11 mouse cellular contexts compared by ENCODE assay signal in the genomic region with DNA sequence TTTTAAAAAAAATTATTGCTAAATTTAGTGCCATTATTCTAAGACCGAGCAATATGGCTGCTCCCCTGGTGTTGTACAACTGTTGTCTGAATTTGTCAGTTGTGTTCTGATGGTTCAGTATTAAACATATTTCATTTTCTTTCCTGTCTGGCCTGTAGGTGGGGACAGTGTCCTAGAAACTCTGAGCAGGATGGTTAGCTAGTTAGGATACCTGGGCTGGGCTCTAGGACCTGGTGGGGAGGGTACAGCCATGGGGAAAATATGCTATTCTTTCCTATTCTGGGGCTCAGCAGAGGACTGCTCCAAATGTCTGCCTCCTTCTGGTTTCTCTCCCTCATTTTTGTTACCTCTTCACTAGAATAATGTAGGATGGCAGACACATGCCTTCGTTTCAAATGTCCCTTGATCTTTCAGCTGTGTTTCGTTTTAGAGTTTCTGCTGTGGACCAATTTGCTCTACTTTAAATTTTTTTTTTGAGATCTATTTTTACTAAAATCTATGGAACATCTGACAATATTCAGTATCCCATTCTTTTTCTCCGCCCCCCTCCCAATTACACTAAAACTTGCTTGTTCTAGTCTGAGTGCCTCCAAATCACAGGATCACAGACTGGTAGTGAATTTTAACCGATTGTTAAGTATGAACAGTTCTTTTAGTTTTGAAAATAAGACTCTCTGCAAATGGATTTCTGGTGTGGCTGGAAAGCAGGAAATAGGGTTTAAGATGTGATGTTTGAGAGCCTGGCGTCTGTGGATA.
DNase-seq lines count a peak whose midpoint lies in the region; ATAC-seq and TF ChIP-seq lines count a peak whose summit lies in the region.
"Had no signal": no experiment of that assay in that cellular context is flagged by ENCODE, and none has a peak within 500 bp of the region (broad histone marks: within the 10 kb centered on the region; RNA-seq: fewer than 3 reads in every experiment).

No protein-coding gene starts in this region.

- peak; percentile 30; the same call in 1 of the 2 replicates for TF ChIP-seq CTCF in brain, embryonic 14.5 days (IDR thresholded peaks at IDR 0.05; ENCODE audit: borderline replicate concordance, extremely low read depth, insufficient read depth, insufficient read length)

- H3K4me3 ChIP-seq in midbrain, embryonic 14.5 days (replicated peaks; ENCODE audit: low read depth, low read length), result no peak overlapping the region
- H3K4me3 ChIP-seq: lung, embryonic 15.5 days; neural tube, embryonic 12.5 days; stomach, embryonic 15.5 days had no signal

- H3K9ac ChIP-seq in midbrain, embryonic 14.5 days (replicated peaks; ENCODE audit: low read length), result no peak overlapping the region
- H3K9ac ChIP-seq: lung, embryonic 15.5 days; neural tube, embryonic 12.5 days; stomach, embryonic 15.5 days had no signal

- no peak; the same call in 1 of the 2 replicates for ATAC-seq in midbrain, embryonic 14.5 days (ENCODE audit: low FRiP score, low TSS enrichment)

- no peaks in the 10 kb centered on the region for H3K27me3 ChIP-seq in midbrain, embryonic 14.5 days (ENCODE audit: control insufficient read depth, insufficient read depth, low read length)
- H3K27me3 ChIP-seq: lung, embryonic 15.5 days; neural tube, embryonic 12.5 days; stomach, embryonic 15.5 days had no signal

- no peaks in the 10 kb centered on the region for H3K9me3 ChIP-seq in midbrain, embryonic 14.5 days (ENCODE audit: control insufficient read depth, low read length)
- H3K9me3 ChIP-seq: lung, embryonic 15.5 days; neural tube, embryonic 12.5 days; stomach, embryonic 15.5 days had no signal

- H3K36me3 ChIP-seq in midbrain, embryonic 14.5 days (ENCODE audit: control insufficient read depth, insufficient read depth, low read length), result no peaks in the 10 kb centered on the region
- H3K36me3 ChIP-seq: lung, embryonic 15.5 days; neural tube, embryonic 12.5 days; stomach, embryonic 15.5 days had no signal

- no peaks in the 10 kb centered on the region for H3K4me1 ChIP-seq in midbrain, embryonic 14.5 days (ENCODE audit: control insufficient read depth, insufficient read depth, low read length)
- H3K4me1 ChIP-seq: lung, embryonic 15.5 days; neural tube, embryonic 12.5 days; stomach, embryonic 15.5 days had no signal

- peak; percentile 3 for DNase-seq in cerebellum, postnatal 36 days
- DNase-seq in cerebellum, adult 9-10 months, result no peak
- DNase-seq in kidney, postnatal 36 days, result peak; percentile 1 to 9
- no peak for DNase-seq in kidney, postnatal 14 days
- peak; percentile 64 for DNase-seq in brain, embryonic 14.5 days (ENCODE audit: low read depth)
- DNase-seq in midbrain, embryonic 14.5 days, result peak; percentile 65
- no peak for DNase-seq in spleen, adult 12 weeks (ENCODE audit: low spot score)
- no peak for DNase-seq in thymus, adult 18-20 months

- H3K27ac ChIP-seq in midbrain, embryonic 14.5 days (replicated peaks; ENCODE audit: low read depth, low read length), result no peak overlapping the region
- H3K27ac ChIP-seq: lung, embryonic 15.5 days; neural tube, embryonic 12.5 days; stomach, embryonic 15.5 days had no signal

- H3K4me2 ChIP-seq in midbrain, embryonic 14.5 days (ENCODE audit: low read length), result no peak overlapping the region
- H3K4me2 ChIP-seq: lung, embryonic 15.5 days; neural tube, embryonic 12.5 days; stomach, embryonic 15.5 days had no signal

- TF ChIP-seq POLR2A in brain, embryonic 14.5 days (IDR thresholded peaks at IDR 0.05; ENCODE audit: borderline replicate concordance, extremely low read depth, insufficient read depth, insufficient read length, poor library complexity, severe bottlenecking), result no peak

- 86% methylated on average over 6 of the region's 6 CpGs for WGBS in midbrain, embryonic 14.5 days

Comparison
In these comparisons a context has a peak if more than half of its experiments do, and no peak if none do; other contexts are left out.
1. DNase-seq: peak in cerebellum, postnatal 36 days (2 of 2), kidney, postnatal 36 days (2 of 2), brain, embryonic 14.5 days (single experiment) and midbrain, embryonic 14.5 days (single experiment); none in cerebellum, adult 9-10 months (single experiment), kidney, postnatal 14 days (single experiment), spleen, adult 12 weeks (single experiment) and thymus, adult 18-20 months (0 of 2).